Mouse (Mus musculus): Measurements from ENCODE around the gene Fer1l5. TPM values are rescaled to one million over a fixed set of nuclear protein-coding genes. Genes with fewer than 3 reads are reported as not detected.

Gene Fer1l5
- polyA plus RNA-seq, 1 experiment, result 80.7 TPM

DNA sequence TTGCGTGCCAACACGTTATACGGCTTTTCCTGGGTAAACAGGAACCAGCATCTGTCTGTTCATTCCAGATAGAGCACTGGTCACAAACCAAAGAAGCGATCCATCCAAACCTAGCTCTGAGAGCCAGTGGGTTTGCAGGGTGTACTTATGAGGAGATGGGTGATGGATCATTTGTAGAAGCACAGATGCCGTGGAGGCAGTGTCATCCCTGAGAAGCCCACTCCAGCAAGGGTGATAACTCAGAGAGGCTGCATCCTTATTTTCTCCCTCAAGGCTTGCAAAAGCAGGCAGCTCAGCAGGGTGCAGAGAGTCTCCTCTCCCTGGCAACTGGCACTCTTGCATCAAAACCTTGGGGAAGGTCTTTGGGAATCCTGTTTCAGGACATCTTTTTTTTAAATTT lies 86.1 kb downstream of the Fer1l5 start:
- Histone ChIP-seq H3K27ac (ENCODE audit: control insufficient read depth, insufficient read depth, low read depth, low read length) (no peak overlapping the region), H3K4me3 (ENCODE audit: control insufficient read depth, low read depth, low read length) (no peak overlapping the region), H3K36me3 (ENCODE audit: control insufficient read depth, insufficient read depth, low read length) (no peaks in the 10 kb centered on the region), H3K4me1 (ENCODE audit: control insufficient read depth, insufficient read depth, low read length) (no peaks in the 10 kb centered on the region), H3K27me3 (ENCODE audit: control insufficient read depth, insufficient read depth, low read length) (no peaks in the 10 kb centered on the region)
- TF ChIP-seq POLR2A (IDR thresholded peaks at IDR 0.05; ENCODE audit: control insufficient read depth, low read depth, low read length), result no peak
- no peak for TF ChIP-seq CTCF (IDR thresholded peaks at IDR 0.05; ENCODE audit: control insufficient read depth, insufficient read depth, insufficient replicate concordance, low read depth, low read length)

DNA sequence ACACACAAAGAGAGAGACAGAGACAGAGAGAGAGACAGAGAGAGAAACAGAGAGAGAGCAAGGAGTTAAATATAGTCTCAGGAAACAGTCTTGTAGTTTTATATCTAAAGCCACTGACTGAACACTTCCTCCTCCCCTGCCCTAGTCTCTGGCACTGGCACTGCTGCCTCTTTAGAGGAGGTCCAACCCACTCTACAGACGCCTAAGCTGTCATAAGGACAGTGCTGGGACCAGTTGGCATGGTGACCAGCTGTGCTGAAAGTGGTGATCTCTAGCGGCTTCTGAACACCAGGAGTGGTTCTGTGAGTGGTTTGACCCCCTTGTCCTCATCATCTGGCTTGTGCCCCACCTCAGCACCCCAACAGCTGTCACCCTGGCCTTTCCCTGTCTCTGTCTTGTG lies 89.7 kb downstream of the Fer1l5 start:
- H3K27ac ChIP-seq (ENCODE audit: control insufficient read depth, insufficient read depth, low read depth, low read length), result no peak overlapping the region
- TF ChIP-seq CTCF (IDR thresholded peaks at IDR 0.05; ENCODE audit: control insufficient read depth, insufficient read depth, insufficient replicate concordance, low read depth, low read length) (no peak), POLR2A (IDR thresholded peaks at IDR 0.05; ENCODE audit: control insufficient read depth, low read depth, low read length) (no peak)
- H3K36me3 ChIP-seq (ENCODE audit: control insufficient read depth, insufficient read depth, low read length), result no peaks in the 10 kb centered on the region
- H3K4me1 ChIP-seq (ENCODE audit: control insufficient read depth, insufficient read depth, low read length), result no peaks in the 10 kb centered on the region
- no peaks in the 10 kb centered on the region for H3K27me3 ChIP-seq (ENCODE audit: control insufficient read depth, insufficient read depth, low read length)
- H3K4me3 ChIP-seq (ENCODE audit: control insufficient read depth, low read depth, low read length), result no peak overlapping the region

DNA sequence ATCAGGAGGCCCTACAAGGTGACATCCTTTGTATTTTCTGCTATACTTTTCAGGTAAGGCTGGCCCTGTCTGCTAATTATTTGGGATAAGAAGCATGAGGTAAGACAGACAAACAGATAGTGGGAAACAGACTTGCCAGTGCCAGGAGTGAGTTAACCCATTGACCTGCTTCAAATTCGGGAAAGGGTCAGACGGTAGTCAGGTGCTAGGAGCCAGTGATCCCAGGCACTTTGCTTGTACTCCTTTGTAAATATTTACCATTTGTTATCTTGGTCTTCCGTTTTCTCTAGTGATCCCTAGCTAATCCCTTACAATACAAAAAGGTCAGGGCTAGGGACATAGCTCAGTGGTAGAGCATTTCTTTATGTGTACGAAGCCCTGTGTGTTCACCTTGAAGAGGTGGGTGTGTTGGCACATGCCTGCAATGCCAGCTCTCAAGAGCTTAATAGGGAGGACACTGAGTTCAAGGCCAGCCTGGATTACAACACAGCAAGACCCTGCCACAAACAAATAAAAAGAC lies 93.6 kb downstream of the Fer1l5 start:
- no peak overlapping the region for H3K4me3 ChIP-seq (ENCODE audit: control insufficient read depth, low read depth, low read length)
- no peaks in the 10 kb centered on the region for H3K36me3 ChIP-seq (ENCODE audit: control insufficient read depth, insufficient read depth, low read length)
- no peak for TF ChIP-seq POLR2A (IDR thresholded peaks at IDR 0.05; ENCODE audit: control insufficient read depth, low read depth, low read length)
- TF ChIP-seq CTCF (IDR thresholded peaks at IDR 0.05; ENCODE audit: control insufficient read depth, insufficient read depth, insufficient replicate concordance, low read depth, low read length), result no peak
- H3K27me3 ChIP-seq (ENCODE audit: control insufficient read depth, insufficient read depth, low read length), result no peaks in the 10 kb centered on the region
- no peak overlapping the region for H3K27ac ChIP-seq (ENCODE audit: control insufficient read depth, insufficient read depth, low read depth, low read length)
- peaks cover 4% of the 10 kb centered on the region; the same call in 1 of the 2 replicates for H3K4me1 ChIP-seq (ENCODE audit: control insufficient read depth, insufficient read depth, low read length)

DNA sequence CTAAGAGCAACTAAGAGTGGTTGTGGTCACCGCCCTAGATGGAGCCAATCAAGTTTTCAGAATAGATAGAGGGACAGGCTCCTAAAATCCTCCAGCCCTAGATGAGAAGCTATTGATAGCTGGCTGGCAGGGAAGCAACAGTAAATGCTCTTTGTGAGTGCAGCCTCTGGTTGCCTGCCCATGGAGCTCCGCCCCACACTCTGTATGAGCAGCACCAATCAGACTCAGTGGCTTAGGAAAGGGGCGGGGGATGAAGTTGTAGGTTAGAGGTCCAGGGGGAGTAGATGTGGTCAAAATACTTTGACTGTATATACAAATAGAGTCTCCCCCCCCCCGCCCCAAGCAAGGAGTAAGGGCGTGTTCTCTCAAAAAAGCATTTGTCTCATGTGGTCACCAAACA lies 95.4 kb downstream of the Fer1l5 start:
- H3K4me3 ChIP-seq (ENCODE audit: control insufficient read depth, low read depth, low read length), result no peak overlapping the region
- no peaks in the 10 kb centered on the region for H3K27me3 ChIP-seq (ENCODE audit: control insufficient read depth, insufficient read depth, low read length)
- peaks cover 13% of the 10 kb centered on the region for H3K4me1 ChIP-seq (ENCODE audit: control insufficient read depth, insufficient read depth, low read length)
- H3K36me3 ChIP-seq (ENCODE audit: control insufficient read depth, insufficient read depth, low read length), result no peaks in the 10 kb centered on the region
- H3K27ac ChIP-seq (ENCODE audit: control insufficient read depth, insufficient read depth, low read depth, low read length), result no peak overlapping the region
- TF ChIP-seq CTCF (IDR thresholded peaks at IDR 0.05; ENCODE audit: control insufficient read depth, insufficient read depth, insufficient replicate concordance, low read depth, low read length) (no peak), POLR2A (IDR thresholded peaks at IDR 0.05; ENCODE audit: control insufficient read depth, low read depth, low read length) (no peak)

DNA sequence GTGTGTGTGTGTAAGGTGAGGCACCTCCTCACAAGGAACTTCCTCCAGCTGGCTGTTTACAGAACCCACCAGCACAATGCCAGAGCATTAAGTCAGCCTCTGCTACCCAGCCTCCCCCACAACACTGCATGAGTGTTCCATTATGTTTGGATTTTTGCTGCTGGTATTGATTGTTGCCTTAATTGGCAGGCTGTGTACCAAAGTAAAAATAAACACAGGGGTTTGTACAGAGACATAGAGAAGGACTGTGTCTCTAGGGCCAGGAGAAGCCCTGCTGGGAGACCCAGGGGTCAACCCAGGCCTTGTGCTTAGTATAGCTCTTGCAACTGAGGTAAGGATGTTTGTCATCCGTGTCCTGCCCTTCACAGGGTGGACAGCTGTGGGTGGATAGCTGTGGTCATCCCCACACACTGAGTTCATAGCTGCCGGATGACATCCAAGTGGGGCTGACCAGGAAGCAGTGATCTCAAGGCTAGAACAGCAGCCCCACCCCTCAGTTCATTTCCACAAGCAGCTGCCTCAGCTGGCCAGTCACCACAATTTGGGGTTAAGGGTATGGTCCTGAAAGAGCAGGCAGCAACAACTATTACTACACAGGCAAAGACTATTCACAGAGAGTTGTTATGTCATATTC lies 97.8 kb downstream of the Fer1l5 start:
- H3K27me3 ChIP-seq (ENCODE audit: control insufficient read depth, insufficient read depth, low read length), result no peaks in the 10 kb centered on the region
- no peaks in the 10 kb centered on the region for H3K36me3 ChIP-seq (ENCODE audit: control insufficient read depth, insufficient read depth, low read length)
- TF ChIP-seq POLR2A (IDR thresholded peaks at IDR 0.05; ENCODE audit: control insufficient read depth, low read depth, low read length), result no peak
- TF ChIP-seq CTCF (IDR thresholded peaks at IDR 0.05; ENCODE audit: control insufficient read depth, insufficient read depth, insufficient replicate concordance, low read depth, low read length), result no peak
- H3K27ac ChIP-seq (ENCODE audit: control insufficient read depth, insufficient read depth, low read depth, low read length), result no peak overlapping the region
- no peak overlapping the region for H3K4me3 ChIP-seq (ENCODE audit: control insufficient read depth, low read depth, low read length)
- H3K4me1 ChIP-seq (ENCODE audit: control insufficient read depth, insufficient read depth, low read length), result peaks cover 16% of the 10 kb centered on the region

DNA sequence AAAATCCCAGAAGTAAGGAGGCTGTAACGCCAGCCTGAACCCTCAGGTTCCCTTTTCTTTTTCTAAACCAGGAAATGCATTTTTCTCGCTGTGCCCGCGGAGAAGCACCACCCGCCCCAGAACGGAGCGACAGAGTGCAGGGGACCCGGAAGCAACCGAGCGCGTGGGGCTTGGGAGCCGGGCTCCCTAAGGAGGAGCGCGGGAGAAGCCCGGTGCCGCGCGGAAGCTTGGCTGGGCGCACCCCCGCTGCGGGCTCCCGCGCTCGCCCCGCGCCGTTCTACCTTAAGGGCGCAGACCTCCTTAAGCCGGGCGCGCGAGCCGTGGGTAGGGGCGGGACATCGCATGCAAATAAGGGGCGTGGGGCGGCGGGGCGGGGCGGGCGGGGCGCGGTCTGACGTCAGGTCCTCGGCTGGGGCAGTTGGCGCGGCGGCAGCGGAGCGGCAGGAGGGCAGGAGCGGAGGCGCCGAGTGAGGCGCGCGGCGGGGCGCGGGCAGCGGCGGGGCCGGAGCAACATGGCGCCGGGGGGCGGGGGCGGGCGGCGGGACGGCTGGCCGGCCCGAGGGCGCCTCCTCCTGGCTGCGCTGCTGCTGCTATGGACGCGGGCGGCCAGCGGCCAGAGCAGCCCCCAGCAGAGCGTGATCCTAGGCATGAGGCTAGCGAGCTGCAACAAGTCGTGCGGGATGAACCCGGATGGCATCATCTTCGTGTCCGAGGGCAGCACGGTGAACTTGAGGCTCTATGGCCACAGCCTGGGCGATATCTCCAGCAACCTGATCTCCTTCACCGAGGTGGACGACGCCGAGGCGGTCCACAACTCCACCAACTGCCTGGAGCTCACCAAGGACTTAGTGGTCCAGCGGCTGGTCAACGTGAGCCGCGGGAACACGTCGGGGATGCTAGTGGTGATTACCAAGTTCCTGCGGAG lies 99.4 kb downstream of the Fer1l5 start, which contains the start of gene Cnnm4:
Cnnm4 (plus strand) TSS at position 440 of the 925 bp plus-strand sequence.
- peak within 1 kb of the TSS; percentile 88 for H3K4me3 ChIP-seq (ENCODE audit: control insufficient read depth, low read depth, low read length)
- TF ChIP-seq POLR2A (IDR thresholded peaks at IDR 0.05; ENCODE audit: control insufficient read depth, low read depth, low read length), result 0 out of 2 replicates have a peak, but pooled peaks have one; percentile 41
- TF ChIP-seq CTCF (IDR thresholded peaks at IDR 0.05; ENCODE audit: control insufficient read depth, insufficient read depth, insufficient replicate concordance, low read depth, low read length), result no peak
- H3K27ac ChIP-seq (ENCODE audit: control insufficient read depth, insufficient read depth, low read depth, low read length), result peak within 1 kb of the TSS; percentile 71
- H3K27me3 ChIP-seq (ENCODE audit: control insufficient read depth, insufficient read depth, low read length), result no peaks in the 10 kb centered on the region
- no peaks in the 10 kb centered on the region for H3K36me3 ChIP-seq (ENCODE audit: control insufficient read depth, insufficient read depth, low read length)
- peaks cover 16% of the 10 kb centered on the region for H3K4me1 ChIP-seq (ENCODE audit: control insufficient read depth, insufficient read depth, low read length)

Other genes starting within 250 kb of the Fer1l5 start
- gene Uggt1, start 127.6 kb upstream of the Fer1l5 start, polyA plus RNA-seq (2012; rRNA removed), result 6.0 and 8.4 TPM in 2 replicates
- 0.12 and 0.32 TPM in 2 replicates for gene Neurl3, start 97.6 kb upstream of the Fer1l5 start, polyA plus RNA-seq (2012; rRNA removed)
- 2.1 and 2.4 TPM in 2 replicates for gene Arid5a, start 64.6 kb upstream of the Fer1l5 start, polyA plus RNA-seq (2012; rRNA removed)
- gene Kansl3, start 3.1 kb upstream of the Fer1l5 start, polyA plus RNA-seq (2012; rRNA removed), result 118 and 141 TPM in 2 replicates
- 18.7 and 22.1 TPM in 2 replicates for gene Lman2l, start 73.0 kb downstream of the Fer1l5 start, polyA plus RNA-seq (2012; rRNA removed)
- gene Cnnm4, start 99.3 kb downstream of the Fer1l5 start, polyA plus RNA-seq (2012; rRNA removed), result 14.1 and 14.6 TPM in 2 replicates
- 5.6 and 5.9 TPM in 2 replicates for gene Cnnm3, start 139.6 kb downstream of the Fer1l5 start, polyA plus RNA-seq (2012; rRNA removed)
- gene Ankrd23, start 164.6 kb downstream of the Fer1l5 start, polyA plus RNA-seq (2012; rRNA removed), result 11.0 and 11.5 TPM in 2 replicates
- gene Gm42417, start 167.1 kb downstream of the Fer1l5 start, polyA plus RNA-seq (2012; rRNA removed), result 0.05 and 0.08 TPM in 2 replicates
- 13.7 and 17.0 TPM in 2 replicates for gene Ankrd39, start 175.2 kb downstream of the Fer1l5 start, polyA plus RNA-seq (2012; rRNA removed)
- gene Sema4c, start 186.1 kb downstream of the Fer1l5 start, polyA plus RNA-seq (2012; rRNA removed), result 14.6 and 15.8 TPM in 2 replicates

Data from testis, adult 2 months (tissue).